Mouse (Mus musculus): Measurements from ENCODE around the gene Aaas. TPM values are rescaled to one million over a fixed set of nuclear protein-coding genes. Genes with fewer than 3 reads are reported as not detected.
"Not testable (repeated sequence)": the region's sequence is repeated elsewhere in the genome, so short reads cannot be mapped to it uniquely, and the experiment has no call there.

The Aaas gene
- polyA plus RNA-seq, 1 experiment from 2014 or later = 135 TPM

- Histone ChIP-seq H3K27me3 (replicated peaks; ENCODE audit: low read depth, poor library complexity, severe bottlenecking) (peaks cover 44% of the 10 kb centered on the region), H3K4me3 (peak overlapping the region; percentile 67), H3K27ac (replicated peaks) (peak overlapping the region; percentile 97), H3K36me3 (replicated peaks) (no peaks in the 10 kb centered on the region), H3K4me1 (peaks cover 65% of the 10 kb centered on the region), H3K9me3 (no peaks in the 10 kb centered on the region)
- under 1% methylated on average over 49 of the region's 49 CpGs for WGBS
- peak; percentile 80 for DNase-seq (ENCODE audit: low spot score)
These were observed 4.7 kb upstream of the Aaas start for GRCm38 (mm10) chr15:102355134-102355870.

GRCm38 (mm10) chr15:102353986-102354385 is 3.4 kb upstream of the Aaas start:
- Histone ChIP-seq H3K36me3 (replicated peaks) (peaks cover under 1% of the 10 kb centered on the region; the same call in 1 of the 2 replicates), H3K27me3 (replicated peaks; ENCODE audit: low read depth, poor library complexity, severe bottlenecking) (peaks cover 31% of the 10 kb centered on the region), H3K9me3 (no peaks in the 10 kb centered on the region), H3K4me3 (no peak overlapping the region), H3K27ac (replicated peaks) (no peak overlapping the region), H3K4me1 (peaks cover 61% of the 10 kb centered on the region)
- DNase-seq (ENCODE audit: low spot score) = no peak
- 80% methylated on average over 2 of the region's 2 CpGs for WGBS

GRCm38 (mm10) chr15:102352177-102352576 is 1.6 kb upstream of the Aaas start:
- Histone ChIP-seq H3K4me3 (no peak overlapping the region), H3K4me1 (peaks cover 43% of the 10 kb centered on the region), H3K9me3 (no peaks in the 10 kb centered on the region), H3K36me3 (replicated peaks) (peaks cover 15% of the 10 kb centered on the region), H3K27ac (replicated peaks) (no peak overlapping the region), H3K27me3 (replicated peaks; ENCODE audit: low read depth, poor library complexity, severe bottlenecking) (peaks cover 13% of the 10 kb centered on the region)
- no peak for DNase-seq (ENCODE audit: low spot score)
- 55% methylated on average over 2 of the region's 2 CpGs for WGBS

- Histone ChIP-seq H3K4me3 (peak overlapping the region; percentile 86), H3K27ac (replicated peaks) (peak overlapping the region; percentile 93)
- WGBS = 11% methylated on average over 11 of the region's 11 CpGs
These were observed 346 bp upstream of the Aaas start for GRCm38 (mm10) chr15:102350942-102351291.

GRCm38 (mm10) chr15:102346444-102346843 is 4.1 kb downstream of the Aaas start:
- WGBS = 76% methylated on average over 4 of the region's 4 CpGs
- Histone ChIP-seq H3K27me3 (replicated peaks; ENCODE audit: low read depth, poor library complexity, severe bottlenecking) (no peaks in the 10 kb centered on the region), H3K36me3 (replicated peaks) (peaks cover 71% of the 10 kb centered on the region), H3K4me3 (no peak overlapping the region), H3K27ac (replicated peaks) (no peak overlapping the region), H3K9me3 (no peaks in the 10 kb centered on the region), H3K4me1 (peaks cover 16% of the 10 kb centered on the region)
- no peak for DNase-seq (ENCODE audit: low spot score)

More at GRCm38 (mm10) chr15:102350942-102351291, 346 bp upstream of the Aaas start:
- H3K27me3 ChIP-seq (replicated peaks; ENCODE audit: low read depth, poor library complexity, severe bottlenecking) = peaks cover 3% of the 10 kb centered on the region; the same call in 1 of the 2 replicates
- no peak for DNase-seq (ENCODE audit: low spot score)
- no peaks in the 10 kb centered on the region for H3K9me3 ChIP-seq
- H3K4me1 ChIP-seq = peaks cover 30% of the 10 kb centered on the region
- H3K36me3 ChIP-seq (replicated peaks) = peaks cover 28% of the 10 kb centered on the region

GRCm38 (mm10) chr15:102344490-102344889 is 6.1 kb downstream of the Aaas start:
- H3K9me3 ChIP-seq = no peaks in the 10 kb centered on the region
- no peak overlapping the region for H3K4me3 ChIP-seq
- peaks cover 3% of the 10 kb centered on the region for H3K4me1 ChIP-seq
- 94% methylated on average over 3 of the region's 3 CpGs for WGBS
- DNase-seq (ENCODE audit: low spot score) = no peak
- H3K27me3 ChIP-seq (replicated peaks; ENCODE audit: low read depth, poor library complexity, severe bottlenecking) = no peaks in the 10 kb centered on the region
- H3K27ac ChIP-seq (replicated peaks) = no peak overlapping the region
- peaks cover 83% of the 10 kb centered on the region for H3K36me3 ChIP-seq (replicated peaks)

- Histone ChIP-seq H3K36me3 (replicated peaks) (peaks cover 91% of the 10 kb centered on the region), H3K4me3 (no peak overlapping the region), H3K27ac (replicated peaks) (no peak overlapping the region), H3K4me1 (no peaks in the 10 kb centered on the region), H3K27me3 (replicated peaks; ENCODE audit: low read depth, poor library complexity, severe bottlenecking) (no peaks in the 10 kb centered on the region), H3K9me3 (no peaks in the 10 kb centered on the region)
- DNase-seq (ENCODE audit: low spot score) = peak; percentile 59
- WGBS = 7% methylated on average over 1 of the region's 1 CpGs
These were observed 9.0 kb downstream of the Aaas start for GRCm38 (mm10) chr15:102341580-102341979.

GRCm38 (mm10) chr15:102339612-102340011 is 11.0 kb downstream of the Aaas start:
- H3K36me3 ChIP-seq (replicated peaks) = peaks cover 91% of the 10 kb centered on the region
- H3K27ac ChIP-seq (replicated peaks) = no peak overlapping the region
- DNase-seq (ENCODE audit: low spot score) = no peak
- H3K9me3 ChIP-seq = no peaks in the 10 kb centered on the region
- 77% methylated on average over 5 of the region's 5 CpGs for WGBS
- H3K4me1 ChIP-seq = no peaks in the 10 kb centered on the region
- H3K27me3 ChIP-seq (replicated peaks; ENCODE audit: low read depth, poor library complexity, severe bottlenecking) = no peaks in the 10 kb centered on the region
- H3K4me3 ChIP-seq = no peak overlapping the region

GRCm38 (mm10) chr15:102336946-102337345 is 13.6 kb downstream of the Aaas start:
- no peak overlapping the region for H3K27ac ChIP-seq (replicated peaks)
- H3K9me3 ChIP-seq = no peaks in the 10 kb centered on the region
- no peak for DNase-seq (ENCODE audit: low spot score)
- WGBS = 87% methylated on average over 4 of the region's 4 CpGs
- H3K27me3 ChIP-seq (replicated peaks; ENCODE audit: low read depth, poor library complexity, severe bottlenecking) = no peaks in the 10 kb centered on the region
- H3K36me3 ChIP-seq (replicated peaks) = peaks cover 91% of the 10 kb centered on the region
- no peak overlapping the region for H3K4me3 ChIP-seq
- H3K4me1 ChIP-seq = peaks cover 17% of the 10 kb centered on the region

- 94% methylated on average over 5 of the region's 5 CpGs for WGBS
- H3K36me3 ChIP-seq (replicated peaks) = peaks cover 92% of the 10 kb centered on the region
These were observed 14.6 kb downstream of the Aaas start for GRCm38 (mm10) chr15:102335925-102336324.

GRCm38 (mm10) chr15:102335254-102335653 is 15.3 kb downstream of the Aaas start:
- Histone ChIP-seq H3K4me3 (no peak overlapping the region), H3K9me3 (no peaks in the 10 kb centered on the region), H3K4me1 (peaks cover 26% of the 10 kb centered on the region), H3K36me3 (replicated peaks) (peaks cover 94% of the 10 kb centered on the region), H3K27ac (replicated peaks) (no peak overlapping the region), H3K27me3 (replicated peaks; ENCODE audit: low read depth, poor library complexity, severe bottlenecking) (no peaks in the 10 kb centered on the region)
- WGBS = 88% methylated on average over 8 of the region's 8 CpGs
- DNase-seq (ENCODE audit: low spot score) = no peak

More at GRCm38 (mm10) chr15:102335925-102336324, 14.6 kb downstream of the Aaas start:
- H3K4me3 ChIP-seq; H3K27ac ChIP-seq (replicated peaks); H3K27me3 ChIP-seq (replicated peaks; ENCODE audit: low read depth, poor library complexity, severe bottlenecking); H3K9me3 ChIP-seq: not testable (repeated sequence)
- DNase-seq (ENCODE audit: low spot score) = peak; percentile 43
- H3K4me1 ChIP-seq = peaks cover 25% of the 10 kb centered on the region

- Histone ChIP-seq H3K4me3 (peak within 1 kb of the TSS; percentile 92), H3K27ac (replicated peaks) (peak within 1 kb of the TSS; percentile 86), H3K4me1 (peaks cover 33% of the 10 kb centered on the region), H3K36me3 (replicated peaks) (peaks cover 84% of the 10 kb centered on the region), H3K27me3 (replicated peaks; ENCODE audit: low read depth, poor library complexity, severe bottlenecking) (no peaks in the 10 kb centered on the region), H3K9me3 (no peaks in the 10 kb centered on the region)
- DNase-seq (ENCODE audit: low spot score) = peak; percentile 89
- WGBS = under 1% methylated on average over 30 of the region's 30 CpGs
These were observed 19.0 kb downstream of the Aaas start, which contains the start of gene Myg1 for GRCm38 (mm10) chr15:102331610-102332015. Gene Myg1, plus strand, starts transcription at chr15:102331709.

- Histone ChIP-seq H3K4me3 (peak overlapping the region; percentile 74), H3K4me1 (peaks cover 20% of the 10 kb centered on the region), H3K27me3 (replicated peaks; ENCODE audit: low read depth, poor library complexity, severe bottlenecking) (no peaks in the 10 kb centered on the region), H3K27ac (replicated peaks) (peak overlapping the region; percentile 92; the same call in 1 of the 2 replicates), H3K36me3 (replicated peaks) (peaks cover 66% of the 10 kb centered on the region), H3K9me3 (no peaks in the 10 kb centered on the region)
- DNase-seq (ENCODE audit: low spot score) = no peak
- 72% methylated on average over 8 of the region's 8 CpGs for WGBS
These were observed 23.7 kb downstream of the Aaas start for GRCm38 (mm10) chr15:102326892-102327291.
